Mouse (Mus musculus) ES-E14 (cell line): ENCODE measurements around the gene Fnd3c2.

Experiments
- CHD2 ChIP-seq: IDR thresholded peaks from 2 replicates; pipeline ENCODE4 v1.6.1; 2014; ENCODE audit warnings: mild to moderate bottlenecking, low read depth, low read length, inconsistent platforms
- MAFK ChIP-seq: IDR thresholded peaks from 2 replicates; pipeline ENCODE4 v1.6.1; 2014; ENCODE audit warnings: mild to moderate bottlenecking, low read depth, low read length, inconsistent platforms; ENCODE audit not compliant: insufficient read depth
- ZC3H11A ChIP-seq: IDR thresholded peaks from 2 replicates; pipeline ENCODE4 v1.6.1; 2012; ENCODE audit warnings: low read depth, mild to moderate bottlenecking, inconsistent platforms, low read length, borderline replicate concordance

- TF ChIP-seq ZC3H11A (no peak), CHD2 (no peak), MAFK (no peak)
Observed at GRCm38 (mm10) chrX:106221058-106221457, 34.1 kb downstream of the Fnd3c2 start, which contains the start of gene Taf9b.
